Mouse (Mus musculus) ES-Bruce4 (cell line): Measurements from ENCODE around the gene Ext2. TPM values are rescaled to one million over a fixed set of nuclear protein-coding genes. Genes with fewer than 3 reads are reported as not detected.

Source experiments
- H3K27ac ChIP-seq: 2 replicates; pipeline ENCODE4 v1.5.1; 2012; ENCODE audit warnings: low read length, inconsistent platforms; ENCODE audit not compliant: insufficient read depth
- H3K27me3 ChIP-seq: 2 replicates; pipeline ENCODE4 v1.6.1; 2012; ENCODE audit warnings: mild to moderate bottlenecking, low read length, inconsistent platforms; ENCODE audit not compliant: control insufficient read depth, poor library complexity, insufficient read depth, severe bottlenecking
- H3K36me3 ChIP-seq: 2 replicates; pipeline ENCODE4 v1.6.1; 2012; ENCODE audit warnings: inconsistent platforms, mild to moderate bottlenecking, low read length, moderate library complexity; ENCODE audit not compliant: control insufficient read depth, poor library complexity, insufficient read depth, severe bottlenecking
- H3K4me1 ChIP-seq: one replicate; pipeline ENCODE4 v1.8.1; 2011; ENCODE audit warnings: low read length; ENCODE audit not compliant: control insufficient read depth, insufficient read depth
- H3K4me3 ChIP-seq: 2 replicates; pipeline ENCODE4 v1.5.1; 2011; ENCODE audit warnings: low read depth, mild to moderate bottlenecking, low read length
- H3K9ac ChIP-seq: 2 replicates; pipeline ENCODE4 v1.6.1; 2012; ENCODE audit warnings: low read depth, mild to moderate bottlenecking, inconsistent platforms; ENCODE audit not compliant: poor library complexity, severe bottlenecking
- H3K9me3 ChIP-seq: replicated peaks from 2 replicates; pipeline ENCODE4 v1.6.1; 2012; ENCODE audit warnings: mild to moderate bottlenecking, low read length, inconsistent platforms; ENCODE audit not compliant: control insufficient read depth, poor library complexity, insufficient read depth, severe bottlenecking
- CTCF ChIP-seq: IDR thresholded peaks from one replicate; pipeline ENCODE4 v1.8.1; 2011; ENCODE audit warnings: low read depth, low read length
- EP300 ChIP-seq: IDR thresholded peaks from 2 replicates; pipeline ENCODE4 v1.6.1; 2011; ENCODE audit warnings: low read depth, low read length; ENCODE audit not compliant: insufficient read depth
- POLR2A ChIP-seq: IDR thresholded peaks from one replicate; pipeline ENCODE4 v1.8.1; 2011; ENCODE audit warnings: low read length; ENCODE audit not compliant: insufficient read depth
- polyA plus RNA-seq: library from polyadenylated mRNA; stranded (reverse); fragments of >200 nt; gene quantifications from 2 replicates; pipeline ENCODE4 v1.2.4, GENCODE M21; 2011; ENCODE audit warnings: low read depth; ENCODE audit not compliant: missing spikeins, insufficient read depth, insufficient read length

Ext2 gene
- polyA plus RNA-seq, 1 experiment = 32.8 TPM

DNA sequence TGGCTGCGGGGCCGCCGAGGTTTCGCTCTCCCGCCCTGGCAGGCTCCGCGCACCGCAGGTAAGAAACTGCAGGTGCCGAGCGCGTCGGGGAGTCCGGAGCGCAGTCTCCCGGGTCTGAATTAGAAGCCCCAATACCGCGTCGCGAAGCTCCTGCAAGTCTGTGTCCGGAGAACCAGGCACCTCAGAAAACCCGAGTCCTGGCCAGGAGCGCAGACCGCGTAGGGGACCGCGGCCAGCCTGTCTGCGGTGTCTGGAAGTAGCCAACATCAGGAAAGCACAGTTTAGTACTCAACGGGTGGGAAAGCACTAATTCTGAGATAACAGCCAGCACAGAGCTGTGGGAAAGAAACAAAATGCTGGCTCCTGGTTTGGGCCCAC, 179.0 kb downstream of the Ext2 start:
- no peaks in the 10 kb centered on the region for H3K9me3 ChIP-seq
- H3K9ac ChIP-seq = no peak overlapping the region; the same call in 1 of the 2 replicates
- H3K4me3 ChIP-seq = 0 out of 2 replicates have a peak overlapping the region, but pooled peaks have one; percentile 11
- TF ChIP-seq POLR2A (no peak), CTCF (no peak), EP300 (no peak)
- peaks cover 49% of the 10 kb centered on the region for H3K27me3 ChIP-seq
- no peaks in the 10 kb centered on the region for H3K4me1 ChIP-seq
- H3K36me3 ChIP-seq = no peaks in the 10 kb centered on the region
- H3K27ac ChIP-seq = no peak overlapping the region

DNA sequence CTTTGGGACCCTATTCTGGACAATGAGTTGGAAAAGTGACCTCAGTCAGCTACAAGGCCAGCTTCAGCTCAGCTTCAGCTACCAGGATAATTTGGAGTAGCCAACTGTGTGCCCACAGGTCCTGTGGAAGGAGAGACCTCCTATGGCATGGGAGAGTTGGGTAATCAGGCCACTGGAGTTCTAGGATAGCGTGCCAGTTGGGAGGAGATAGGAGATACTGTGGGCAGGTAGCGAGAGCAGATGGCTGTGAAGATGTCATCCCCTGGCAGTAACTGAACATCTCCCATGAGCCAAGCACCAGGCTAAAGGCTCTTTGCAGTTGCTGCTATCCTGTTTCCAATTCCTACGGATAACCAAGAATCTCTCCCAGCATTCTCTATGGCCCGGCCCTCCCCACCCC, 187.8 kb downstream of the Ext2 start:
- Histone ChIP-seq H3K27ac (no peak overlapping the region), H3K27me3 (no peaks in the 10 kb centered on the region), H3K9ac (no peak overlapping the region), H3K4me3 (no peak overlapping the region), H3K9me3 (no peaks in the 10 kb centered on the region), H3K4me1 (no peaks in the 10 kb centered on the region), H3K36me3 (no peaks in the 10 kb centered on the region)
- TF ChIP-seq EP300 = no peak

DNA sequence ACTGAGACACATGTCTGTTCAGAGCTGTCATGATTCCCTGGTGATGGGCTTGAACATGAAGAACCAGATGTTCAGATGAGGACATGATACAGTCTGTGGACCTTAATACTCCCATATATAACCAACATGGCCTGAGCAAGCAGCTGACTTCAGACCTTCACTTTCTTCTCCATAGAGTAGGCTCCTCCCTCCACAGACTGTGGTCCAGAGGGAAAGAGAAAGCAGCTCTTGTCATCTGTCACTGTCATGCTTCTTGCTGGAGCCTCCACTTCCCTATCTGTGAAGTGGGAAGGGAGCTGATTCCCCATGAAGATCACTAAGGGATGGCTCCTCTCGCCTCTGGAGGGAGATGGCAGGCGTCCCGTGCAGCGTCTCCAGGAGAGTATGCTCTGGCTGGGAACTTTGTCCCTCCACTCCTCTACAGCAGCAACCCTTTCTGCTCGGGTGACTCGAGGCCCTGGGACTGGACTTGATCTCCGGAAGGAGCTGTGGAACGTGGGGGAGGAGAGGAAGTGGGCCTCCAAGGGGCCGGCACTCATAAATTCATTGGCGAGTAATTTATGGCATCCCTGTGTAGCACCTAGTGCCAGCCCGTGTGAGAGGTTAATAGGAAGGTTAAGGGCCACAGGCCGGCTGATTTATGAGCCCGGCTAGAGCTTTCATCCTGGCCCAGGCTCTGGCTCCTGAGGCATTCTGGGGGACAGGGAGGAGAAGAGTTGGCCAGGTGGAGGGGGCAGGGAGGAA, 197.5 kb downstream of the Ext2 start:
- Histone ChIP-seq H3K27ac (no peak overlapping the region), H3K36me3 (no peaks in the 10 kb centered on the region), H3K4me3 (no peak overlapping the region), H3K9ac (no peak overlapping the region), H3K4me1 (no peaks in the 10 kb centered on the region), H3K9me3 (no peaks in the 10 kb centered on the region), H3K27me3 (no peaks in the 10 kb centered on the region)
- TF ChIP-seq POLR2A (no peak), EP300 (no peak), CTCF (no peak)

DNA sequence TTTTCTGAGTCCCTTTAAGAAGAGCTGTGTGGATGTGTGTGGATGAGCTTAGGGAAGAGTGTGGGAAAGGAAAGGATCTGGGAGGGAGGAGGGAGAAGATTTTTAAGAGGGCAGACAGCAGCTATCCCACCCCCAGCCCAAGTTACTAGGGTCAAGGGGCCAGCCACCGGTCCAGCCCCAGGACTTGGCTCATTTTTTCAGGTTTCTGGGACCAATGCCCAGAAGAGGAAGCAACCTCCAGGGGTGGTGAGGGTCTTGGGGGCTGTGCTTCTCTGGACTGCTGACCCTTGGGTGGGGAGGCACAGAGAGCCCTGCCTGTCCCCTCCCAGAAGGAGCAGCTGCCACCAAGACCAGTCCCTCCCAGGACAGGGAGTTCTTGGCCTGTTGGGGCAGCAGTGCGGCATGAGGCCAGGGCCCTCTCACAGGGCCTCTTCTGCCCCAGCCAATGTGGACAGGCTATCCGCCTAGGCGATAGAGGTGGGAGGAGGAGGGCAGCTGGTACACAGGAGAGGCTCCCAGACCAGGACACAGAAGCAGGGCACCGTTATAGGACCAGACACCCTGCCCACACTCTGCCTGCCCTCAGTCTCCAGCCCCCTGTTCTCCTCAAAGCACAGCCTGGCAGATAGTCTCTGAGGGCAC, 203.0 kb downstream of the Ext2 start:
- no peak for TF ChIP-seq POLR2A
- TF ChIP-seq EP300 = no peak
- TF ChIP-seq CTCF = no peak
- H3K9ac ChIP-seq = no peak overlapping the region
- no peaks in the 10 kb centered on the region for H3K36me3 ChIP-seq
- no peaks in the 10 kb centered on the region for H3K27me3 ChIP-seq
- H3K9me3 ChIP-seq = no peaks in the 10 kb centered on the region
- no peak overlapping the region for H3K27ac ChIP-seq
- H3K4me1 ChIP-seq = no peaks in the 10 kb centered on the region
- no peak overlapping the region for H3K4me3 ChIP-seq

DNA sequence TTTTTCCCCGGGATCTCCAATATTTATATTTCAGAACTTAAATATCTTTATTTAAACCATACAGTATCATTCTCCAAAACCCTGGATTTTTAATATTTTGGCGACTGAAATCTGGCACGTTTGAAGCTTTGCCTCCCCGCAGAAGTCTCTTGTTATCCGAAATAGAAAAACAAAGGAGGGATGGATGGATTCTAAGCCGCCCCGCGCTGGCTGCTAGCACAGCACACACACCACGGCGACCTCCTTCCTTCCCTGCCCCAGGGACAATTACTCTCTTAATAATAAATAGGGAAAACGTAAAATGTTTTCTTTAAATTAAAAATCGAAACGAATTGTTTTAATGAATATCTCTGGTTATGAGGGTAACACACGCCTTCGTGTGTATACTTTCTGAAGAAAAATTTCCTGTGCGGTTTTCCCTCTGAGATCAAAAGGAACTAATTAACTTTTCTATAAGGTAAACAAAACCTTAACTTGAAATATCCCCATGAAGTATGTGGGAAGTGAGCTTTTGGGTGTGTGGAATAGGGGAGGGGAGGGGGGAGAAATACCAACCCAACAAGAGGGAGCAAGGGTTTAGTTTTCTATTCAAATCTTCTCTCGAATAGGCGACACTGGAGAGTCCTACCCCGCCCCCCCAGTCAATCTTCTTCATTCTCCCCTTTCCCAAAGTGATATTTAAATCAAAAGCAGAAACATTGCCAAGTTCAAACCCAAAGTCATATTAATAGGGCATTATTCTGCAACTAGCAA, 203.7 kb downstream of the Ext2 start:
- Histone ChIP-seq H3K27ac (no peak overlapping the region), H3K27me3 (no peaks in the 10 kb centered on the region), H3K4me1 (no peaks in the 10 kb centered on the region), H3K9me3 (no peaks in the 10 kb centered on the region), H3K4me3 (no peak overlapping the region), H3K36me3 (no peaks in the 10 kb centered on the region), H3K9ac (no peak overlapping the region)
- TF ChIP-seq EP300 (no peak), POLR2A (no peak), CTCF (no peak)
